ENCODE assay signal across 8 mouse cellular contexts in genomic region chr4:133011821-133012775, GRCm38 (mm10). TPM values are rescaled to one million over a fixed set of nuclear protein-coding genes. Genes with fewer than 3 reads are reported as not detected.
A peak's percentile ranks its signal among the peaks of the same experiment; 100 is the strongest.
DNase-seq lines count a peak whose midpoint lies in the region; ATAC-seq lines count a peak whose summit lies in the region.

No protein-coding gene starts in this region.

- peak overlapping the region; percentile 97 for H3K9ac ChIP-seq in intestine, embryonic 16.5 days (ENCODE audit: low read depth, low read length)
- H3K9ac ChIP-seq in lung, embryonic 16.5 days (ENCODE audit: low read length): peak overlapping the region; percentile 99

- H3K27ac ChIP-seq in intestine, embryonic 16.5 days (ENCODE audit: low read length): peak overlapping the region; percentile 94
- H3K27ac ChIP-seq in lung, embryonic 16.5 days (ENCODE audit: low read length): peak overlapping the region; percentile 97

- under 1% methylated on average over 76 of the region's 84 CpGs for WGBS in intestine, embryonic 16.5 days
- WGBS in lung, embryonic 16.5 days: 0% methylated on average over 62 of the region's 84 CpGs

- H3K9me3 ChIP-seq in intestine, embryonic 16.5 days (ENCODE audit: control insufficient read depth, low read length): no peaks in the 10 kb centered on the region
- no peaks in the 10 kb centered on the region for H3K9me3 ChIP-seq in lung, embryonic 16.5 days (ENCODE audit: control insufficient read depth, low read length)

- H3K4me2 ChIP-seq in intestine, embryonic 16.5 days (ENCODE audit: low read depth, low read length): peak overlapping the region; percentile 78
- peak overlapping the region; percentile 91 for H3K4me2 ChIP-seq in lung, embryonic 16.5 days (ENCODE audit: low read depth, low read length)

- peaks cover 7% of the 10 kb centered on the region; the same call in 1 of the 2 replicates for H3K27me3 ChIP-seq in intestine, embryonic 16.5 days (replicated peaks; ENCODE audit: control insufficient read depth, insufficient read depth, low read length)
- H3K27me3 ChIP-seq in lung, embryonic 16.5 days (ENCODE audit: control insufficient read depth, insufficient read depth, low read depth, low read length): peaks cover 18% of the 10 kb centered on the region; the same call in 1 of the 2 replicates

- H3K4me3 ChIP-seq in intestine, embryonic 16.5 days (ENCODE audit: low read length): peak overlapping the region; percentile 87
- H3K4me3 ChIP-seq in lung, embryonic 16.5 days (ENCODE audit: low read length): peak overlapping the region; percentile 94

- ATAC-seq in intestine, embryonic 16.5 days: peak; percentile 15
- ATAC-seq in lung, embryonic 16.5 days (ENCODE audit: low read depth): peak; percentile 7

- peaks cover 62% of the 10 kb centered on the region for H3K4me1 ChIP-seq in intestine, embryonic 16.5 days (ENCODE audit: control insufficient read depth, insufficient read depth, low read length)
- H3K4me1 ChIP-seq in lung, embryonic 16.5 days (replicated peaks; ENCODE audit: control insufficient read depth, insufficient read depth, low read length): peaks cover 50% of the 10 kb centered on the region

- H3K36me3 ChIP-seq in intestine, embryonic 16.5 days (ENCODE audit: control insufficient read depth, insufficient read depth, low read length): no peaks in the 10 kb centered on the region
- H3K36me3 ChIP-seq in lung, embryonic 16.5 days (ENCODE audit: control insufficient read depth, insufficient read depth, low read length): no peaks in the 10 kb centered on the region

- peak; percentile 31 to 39 for DNase-seq in urinary bladder, adult 18-20 months (ENCODE audit: low spot score in 2 of 2)
- no peak for DNase-seq in urinary bladder, postnatal 10 days (ENCODE audit: low spot score)
- peak; percentile 31 for DNase-seq in embryo, embryonic 10 days (ENCODE audit: low spot score)
- DNase-seq in gastrocnemius, postnatal 4 days (ENCODE audit: low spot score in 2 of 2): peak; percentile 70 to 79
- peak; percentile 36 for DNase-seq in skeletal muscle tissue, adult 2 months (ENCODE audit: low read depth, low spot score)
- no peak for DNase-seq in frontal cortex, adult 2 months (ENCODE audit: extremely low spot score in 1 of 2, low spot score in 1 of 2)

RNA-seq across cellular contexts. Expression of gene Ahdc1, which starts 1.0 kb away (rescaled TPM):
- 100 to 1,000 TPM; 107 to 112 TPM for total RNA-seq in gastrocnemius, postnatal 4 days (2021)
- 5.3 and 5.7 TPM in 2 replicates for polyA plus RNA-seq in intestine, embryonic 16.5 days (2015; fragmentation: Nextera tagmentation; extraction: Ambion mirVana)
- polyA plus RNA-seq in lung, embryonic 16.5 days (2015; fragmentation: Nextera tagmentation; extraction: Ambion mirVana): 8.0 and 8.2 TPM in 2 replicates
- polyA plus RNA-seq in frontal cortex, adult 2 months (2012; rRNA removed): 28.5 and 28.6 TPM in 2 replicates

RNA-seq across cellular contexts. Expression of gene Fgr, which starts 38.2 kb away (rescaled TPM):
- under 1 TPM; 0.47 to 0.78 TPM for total RNA-seq in gastrocnemius, postnatal 4 days (2021)
- 3.1 and 3.5 TPM in 2 replicates for polyA plus RNA-seq in intestine, embryonic 16.5 days (2015; fragmentation: Nextera tagmentation; extraction: Ambion mirVana)
- 0.79 and 1.2 TPM in 2 replicates for polyA plus RNA-seq in lung, embryonic 16.5 days (2015; fragmentation: Nextera tagmentation; extraction: Ambion mirVana)
- 0.18 and 0.19 TPM in 2 replicates for polyA plus RNA-seq in frontal cortex, adult 2 months (2012; rRNA removed)

Comparison
In these comparisons a context has a peak if more than half of its experiments do, and no peak if none do; other contexts are left out.
1. DNase-seq: peak in urinary bladder, adult 18-20 months (2 of 2), embryo, embryonic 10 days (single experiment), gastrocnemius, postnatal 4 days (2 of 2) and skeletal muscle tissue, adult 2 months (single experiment); none in urinary bladder, postnatal 10 days (single experiment) and frontal cortex, adult 2 months (0 of 2).